ENCODE assay signal across 32 mouse cellular contexts in genomic region chr3:86011373-86011772, GRCm38 (mm10). TPM values are rescaled to one million over a fixed set of nuclear protein-coding genes. Genes with fewer than 3 reads are reported as not detected.
DNase-seq lines count a peak whose midpoint lies in the region; ATAC-seq and TF ChIP-seq lines count a peak whose summit lies in the region.
"Had no signal": no experiment of that assay in that cellular context is flagged by ENCODE, and none has a peak within 500 bp of the region (broad histone marks: within the 10 kb centered on the region; RNA-seq: fewer than 3 reads in every experiment).

No protein-coding gene starts in this region.

- H3K27me3 ChIP-seq in heart, embryonic 13.5 days (replicated peaks) = peaks cover 50% of the 10 kb centered on the region
- no peaks in the 10 kb centered on the region for H3K27me3 ChIP-seq in lung, embryonic 16.5 days (ENCODE audit: control insufficient read depth, insufficient read depth, low read depth, low read length)
- no peaks in the 10 kb centered on the region for H3K27me3 ChIP-seq in embryonic facial prominence, embryonic 10.5 days (replicated peaks; ENCODE audit: low read depth, poor library complexity, severe bottlenecking)
- H3K27me3 ChIP-seq in small intestine, adult 2 months (ENCODE audit: control insufficient read depth, insufficient read depth, low read length) = no peaks in the 10 kb centered on the region
- no peaks in the 10 kb centered on the region for H3K27me3 ChIP-seq in forebrain, embryonic 16.5 days (replicated peaks; ENCODE audit: control insufficient read depth, insufficient read depth, low read length)
- H3K27me3 ChIP-seq: forebrain, embryonic 13.5 days; hindbrain, embryonic 15.5 days; limb, embryonic 15.5 days; liver, embryonic 15.5 days; midbrain, embryonic 12.5 days; neural tube, embryonic 15.5 days had no signal

- no peak for TF ChIP-seq CTCF in small intestine, adult 2 months (IDR thresholded peaks at IDR 0.05; ENCODE audit: extremely low read depth, insufficient read length, insufficient replicate concordance, low read depth, low read length)

- H3K9ac ChIP-seq in heart, embryonic 13.5 days = no peak overlapping the region
- H3K9ac ChIP-seq in lung, embryonic 16.5 days (ENCODE audit: low read length) = no peak overlapping the region
- H3K9ac ChIP-seq in forebrain, embryonic 16.5 days (replicated peaks; ENCODE audit: low read depth, low read length) = no peak overlapping the region
- H3K9ac ChIP-seq: forebrain, embryonic 13.5 days; hindbrain, embryonic 15.5 days; limb, embryonic 15.5 days; liver, embryonic 15.5 days; midbrain, embryonic 12.5 days; neural tube, embryonic 15.5 days had no signal

- H3K9me3 ChIP-seq in heart, embryonic 13.5 days = no peaks in the 10 kb centered on the region
- H3K9me3 ChIP-seq in lung, embryonic 16.5 days (ENCODE audit: control insufficient read depth, low read length) = peaks cover 4% of the 10 kb centered on the region; the same call in 1 of the 2 replicates
- H3K9me3 ChIP-seq in embryonic facial prominence, embryonic 10.5 days = 0 out of 2 replicates have a peak, but pooled peaks cover 3% of the 10 kb centered on the region
- H3K9me3 ChIP-seq in forebrain, embryonic 16.5 days (ENCODE audit: control insufficient read depth, low read length) = no peaks in the 10 kb centered on the region
- H3K9me3 ChIP-seq: forebrain, embryonic 13.5 days; hindbrain, embryonic 15.5 days; limb, embryonic 15.5 days; liver, embryonic 15.5 days; midbrain, embryonic 12.5 days; neural tube, embryonic 15.5 days had no signal

- no peak for TF ChIP-seq POLR2A in small intestine, adult 2 months (IDR thresholded peaks at IDR 0.05; ENCODE audit: low read depth, low read length)

- DNase-seq in heart, adult 18-20 months = no peak
- DNase-seq in lung, postnatal 4 days = no peak
- DNase-seq in embryonic facial prominence, embryonic 10.5 days (ENCODE audit: low spot score) = no peak
- DNase-seq in cerebellum, adult 8-10 months = no peak
- DNase-seq: cerebellum, adult 2 months; cerebellum, postnatal 36 days; gastrocnemius, postnatal 14 days; heart, adult 11 months; layer of hippocampus, adult 9-11 months; left cerebral cortex, postnatal 4 days; lung, postnatal 14 days; right cerebral cortex, adult 18-20 months; right cerebral cortex, postnatal 4 days; thymus, adult 2 months; thymus, postnatal 4 days had no signal

- H3K4me3 ChIP-seq in heart, embryonic 13.5 days = no peak overlapping the region
- H3K4me3 ChIP-seq in lung, embryonic 16.5 days (ENCODE audit: low read length) = no peak overlapping the region
- no peak overlapping the region for H3K4me3 ChIP-seq in embryonic facial prominence, embryonic 10.5 days
- peak overlapping the region; percentile 61 for H3K4me3 ChIP-seq in small intestine, adult 2 months (ENCODE audit: low read depth, low read length)
- no peak overlapping the region for H3K4me3 ChIP-seq in forebrain, embryonic 16.5 days (replicated peaks; ENCODE audit: low read length)
- H3K4me3 ChIP-seq: forebrain, embryonic 13.5 days; hindbrain, embryonic 15.5 days; left cerebral cortex, adult 2 months; limb, embryonic 15.5 days; liver, embryonic 15.5 days; midbrain, embryonic 12.5 days; neural tube, embryonic 15.5 days had no signal

- 51% methylated on average over 6 of the region's 6 CpGs for WGBS in heart, embryonic 13.5 days
- WGBS in lung, embryonic 16.5 days = 57% methylated on average over 6 of the region's 6 CpGs
- WGBS in embryonic facial prominence, embryonic 10.5 days = 92% methylated on average over 6 of the region's 6 CpGs
- WGBS in small intestine, adult 2 months = 26% methylated on average over 6 of the region's 6 CpGs
- WGBS in forebrain, embryonic 16.5 days = 84% methylated on average over 6 of the region's 6 CpGs

- ATAC-seq in heart, embryonic 13.5 days (ENCODE audit: extremely low read depth, insufficient number of reproducible peaks, low FRiP score, low TSS enrichment) = no peak
- peak; percentile 36; the same call in 1 of the 2 replicates for ATAC-seq in lung, embryonic 16.5 days (ENCODE audit: low read depth)
- no peak for ATAC-seq in forebrain, embryonic 16.5 days
- ATAC-seq: forebrain, embryonic 13.5 days had no signal

- H3K36me3 ChIP-seq in heart, embryonic 13.5 days = peaks cover 10% of the 10 kb centered on the region; the same call in 1 of the 2 replicates
- peaks cover 7% of the 10 kb centered on the region; the same call in 1 of the 2 replicates for H3K36me3 ChIP-seq in lung, embryonic 16.5 days (ENCODE audit: control insufficient read depth, insufficient read depth, low read length)
- peaks cover 6% of the 10 kb centered on the region for H3K36me3 ChIP-seq in embryonic facial prominence, embryonic 10.5 days (replicated peaks)
- peaks cover 2% of the 10 kb centered on the region for H3K36me3 ChIP-seq in small intestine, adult 2 months (ENCODE audit: control insufficient read depth, insufficient read depth, low read length)
- no peaks in the 10 kb centered on the region for H3K36me3 ChIP-seq in forebrain, embryonic 16.5 days (ENCODE audit: control insufficient read depth, insufficient read depth)
- H3K36me3 ChIP-seq: hindbrain, embryonic 15.5 days; liver, embryonic 15.5 days; midbrain, embryonic 12.5 days had no signal

- no peak overlapping the region for H3K4me2 ChIP-seq in heart, embryonic 13.5 days
- H3K4me2 ChIP-seq in lung, embryonic 16.5 days (ENCODE audit: low read depth, low read length) = no peak overlapping the region
- no peak overlapping the region for H3K4me2 ChIP-seq in forebrain, embryonic 16.5 days (ENCODE audit: low read length)
- H3K4me2 ChIP-seq: forebrain, embryonic 13.5 days; hindbrain, embryonic 15.5 days; limb, embryonic 15.5 days; liver, embryonic 15.5 days; midbrain, embryonic 12.5 days; neural tube, embryonic 15.5 days had no signal

- 0 out of 2 replicates have a peak overlapping the region, but pooled peaks have one; percentile 8 for H3K27ac ChIP-seq in heart, embryonic 13.5 days (replicated peaks)
- H3K27ac ChIP-seq in lung, embryonic 16.5 days (ENCODE audit: low read length) = peak overlapping the region; percentile 49
- H3K27ac ChIP-seq in embryonic facial prominence, embryonic 10.5 days (replicated peaks) = 0 out of 2 replicates have a peak overlapping the region, but pooled peaks have one; percentile 26
- peak overlapping the region; percentile 94 for H3K27ac ChIP-seq in small intestine, adult 2 months (ENCODE audit: insufficient read depth, low read depth, low read length)
- H3K27ac ChIP-seq in forebrain, embryonic 16.5 days (ENCODE audit: low read length) = no peak overlapping the region
- H3K27ac ChIP-seq: forebrain, embryonic 13.5 days; hindbrain, embryonic 15.5 days; left cerebral cortex, adult 2 months; limb, embryonic 15.5 days; liver, embryonic 15.5 days; midbrain, embryonic 12.5 days; neural tube, embryonic 15.5 days had no signal

- H3K4me1 ChIP-seq in heart, embryonic 13.5 days = peaks cover 23% of the 10 kb centered on the region
- H3K4me1 ChIP-seq in lung, embryonic 16.5 days (replicated peaks; ENCODE audit: control insufficient read depth, insufficient read depth, low read length) = peaks cover 13% of the 10 kb centered on the region
- H3K4me1 ChIP-seq in embryonic facial prominence, embryonic 10.5 days = peaks cover 9% of the 10 kb centered on the region
- peaks cover 21% of the 10 kb centered on the region for H3K4me1 ChIP-seq in small intestine, adult 2 months (ENCODE audit: control insufficient read depth, insufficient read depth, insufficient read length, low read length)
- H3K4me1 ChIP-seq in forebrain, embryonic 16.5 days (replicated peaks; ENCODE audit: control insufficient read depth, insufficient read depth, low read length) = no peaks in the 10 kb centered on the region
- H3K4me1 ChIP-seq: forebrain, embryonic 13.5 days; hindbrain, embryonic 15.5 days; midbrain, embryonic 12.5 days; neural tube, embryonic 15.5 days had no signal

RNA-seq across cellular contexts. Expression of gene Prss48, which starts 9.1 kb away (rescaled TPM):
- polyA plus RNA-seq in heart, embryonic 13.5 days (2015; fragmentation: Nextera tagmentation; extraction: Ambion mirVana) = not detected in 2 replicates
- total RNA-seq in heart, adult 18-20 months (2021) = not detected
- polyA plus RNA-seq in lung, embryonic 16.5 days (2015; fragmentation: Nextera tagmentation; extraction: Ambion mirVana) = 0.16 and 0.23 TPM in 2 replicates
- polyA plus RNA-seq in embryonic facial prominence, embryonic 10.5 days (2016; fragmentation: Nextera tagmentation; extraction: Ambion mirVana) = 0.16 TPM in 1 of 2 replicates, not detected in the other
- polyA plus RNA-seq in small intestine, adult 2 months (2012; rRNA removed) = not detected in 2 replicates
- not detected in 2 replicates for polyA plus RNA-seq in forebrain, embryonic 16.5 days (2015; fragmentation: Nextera tagmentation; extraction: Ambion mirVana)
- total RNA-seq: gastrocnemius, postnatal 14 days; hematopoietic stem cell, adult 5-6 weeks; left cerebral cortex, adult 2 months; left cerebral cortex, postnatal 4 days; megakaryocyte, adult 5-6 weeks had no signal
- polyA plus RNA-seq: cerebellum, adult 2 months; embryonic facial prominence, embryonic 14.5 days; forebrain, embryonic 13.5 days; heart, embryonic 14.5 days; hindbrain, embryonic 15.5 days; kidney, embryonic 14.5 days; limb, embryonic 15.5 days; liver, embryonic 15.5 days; midbrain, embryonic 12.5 days; neural tube, embryonic 15.5 days; stomach, embryonic 16.5 days; thymus, adult 2 months had no signal

RNA-seq across cellular contexts. Expression of gene Sh3d19, which starts 40.5 kb away (rescaled TPM):
- polyA plus RNA-seq in heart, embryonic 13.5 days (2015; fragmentation: Nextera tagmentation; extraction: Ambion mirVana) = 10.3 and 10.9 TPM in 2 replicates
- 10 to 100 TPM; 15.4 to 18.2 TPM for total RNA-seq in heart, adult 18-20 months (2021)
- polyA plus RNA-seq in lung, embryonic 16.5 days (2015; fragmentation: Nextera tagmentation; extraction: Ambion mirVana) = 25.2 and 26.7 TPM in 2 replicates
- 14.9 and 15.5 TPM in 2 replicates for polyA plus RNA-seq in embryonic facial prominence, embryonic 10.5 days (2016; fragmentation: Nextera tagmentation; extraction: Ambion mirVana)
- polyA plus RNA-seq in small intestine, adult 2 months (2012; rRNA removed) = 90.1 and 205 TPM in 2 replicates
- polyA plus RNA-seq in forebrain, embryonic 16.5 days (2015; fragmentation: Nextera tagmentation; extraction: Ambion mirVana) = 8.7 and 9.7 TPM in 2 replicates
